23 mouse cellular contexts compared by ENCODE assay signal in genomic region chr12:99856011-99856410, GRCm38 (mm10). TPM values are rescaled to one million over a fixed set of nuclear protein-coding genes. Genes with fewer than 3 reads are reported as not detected.
DNase-seq lines count a peak whose midpoint lies in the region; ATAC-seq and TF ChIP-seq lines count a peak whose summit lies in the region.
"Had no signal": no experiment of that assay in that cellular context is flagged by ENCODE, and none has a peak within 500 bp of the region (broad histone marks: within the 10 kb centered on the region; RNA-seq: fewer than 3 reads in every experiment).

No protein-coding gene starts in this region.

- peaks cover 15% of the 10 kb centered on the region; the same call in 1 of the 2 replicates for H3K4me1 ChIP-seq in forebrain, embryonic 14.5 days (ENCODE audit: control insufficient read depth, insufficient read depth, low read length)
- H3K4me1 ChIP-seq in forebrain, embryonic 16.5 days (replicated peaks; ENCODE audit: control insufficient read depth, insufficient read depth, low read length) = peaks cover 35% of the 10 kb centered on the region
- no peaks in the 10 kb centered on the region for H3K4me1 ChIP-seq in stomach, postnatal 0 days (replicated peaks; ENCODE audit: control insufficient read depth, insufficient read depth)
- H3K4me1 ChIP-seq: heart, embryonic 10.5 days had no signal

- DNase-seq in cerebellum, adult 11-12 months = peak; percentile 16
- peak; percentile 38 for DNase-seq in forebrain, embryonic 14.5 days (ENCODE audit: low spot score)
- DNase-seq in left cerebral cortex, postnatal 4 days = peak; percentile 48
- no peak for DNase-seq in left cerebral cortex, adult 18-20 months (ENCODE audit: low spot score in 2 of 2)
- peak; percentile 17 for DNase-seq in cerebellum, adult 9-11 months
- DNase-seq in stomach, postnatal 0 days (ENCODE audit: low spot score) = no peak
- DNase-seq: adrenal gland, postnatal 10 days; B cell, adult 2 months; gastrocnemius, adult 2 months; gastrocnemius, postnatal 25 days; heart, postnatal 10 days; heart, postnatal 4 days; kidney, adult 11 months; kidney, adult 9 months had no signal

- no peak for TF ChIP-seq CTCF in stomach, postnatal 0 days (IDR thresholded peaks at IDR 0.05; ENCODE audit: low read depth)

- no peaks in the 10 kb centered on the region for H3K36me3 ChIP-seq in forebrain, embryonic 14.5 days (ENCODE audit: control insufficient read depth, insufficient read depth, low read length)
- H3K36me3 ChIP-seq in forebrain, embryonic 16.5 days (ENCODE audit: control insufficient read depth, insufficient read depth) = no peaks in the 10 kb centered on the region
- H3K36me3 ChIP-seq in stomach, postnatal 0 days (ENCODE audit: control insufficient read depth, insufficient read depth, low read length) = no peaks in the 10 kb centered on the region
- H3K36me3 ChIP-seq: forebrain, embryonic 12.5 days; G1E; heart, embryonic 10.5 days; hindbrain, embryonic 13.5 days had no signal

- no peak overlapping the region for H3K27ac ChIP-seq in forebrain, embryonic 14.5 days (ENCODE audit: low read depth, low read length)
- H3K27ac ChIP-seq in forebrain, embryonic 16.5 days (ENCODE audit: low read length) = no peak overlapping the region
- no peak overlapping the region for H3K27ac ChIP-seq in stomach, postnatal 0 days (replicated peaks)
- H3K27ac ChIP-seq: embryonic facial prominence, embryonic 13.5 days; forebrain, embryonic 12.5 days; gastrocnemius, adult 2 months; heart, embryonic 10.5 days; hindbrain, embryonic 13.5 days had no signal

- H3K9me3 ChIP-seq in forebrain, embryonic 14.5 days (replicated peaks; ENCODE audit: control insufficient read depth, low read length) = no peaks in the 10 kb centered on the region
- no peaks in the 10 kb centered on the region for H3K9me3 ChIP-seq in forebrain, embryonic 16.5 days (ENCODE audit: control insufficient read depth, low read length)
- H3K9me3 ChIP-seq in stomach, postnatal 0 days (ENCODE audit: control insufficient read depth, low read length) = no peaks in the 10 kb centered on the region
- H3K9me3 ChIP-seq: embryonic facial prominence, embryonic 13.5 days; forebrain, embryonic 12.5 days; G1E; heart, embryonic 10.5 days; hindbrain, embryonic 13.5 days had no signal

- no peak overlapping the region for H3K4me2 ChIP-seq in forebrain, embryonic 14.5 days (ENCODE audit: low read length)
- H3K4me2 ChIP-seq in forebrain, embryonic 16.5 days (ENCODE audit: low read length) = no peak overlapping the region
- no peak overlapping the region for H3K4me2 ChIP-seq in stomach, postnatal 0 days (replicated peaks; ENCODE audit: low read depth)
- H3K4me2 ChIP-seq: embryonic facial prominence, embryonic 13.5 days; forebrain, embryonic 12.5 days; hindbrain, embryonic 13.5 days had no signal

- H3K9ac ChIP-seq in forebrain, embryonic 14.5 days (ENCODE audit: low read length) = no peak overlapping the region
- no peak overlapping the region for H3K9ac ChIP-seq in forebrain, embryonic 16.5 days (replicated peaks; ENCODE audit: low read depth, low read length)
- no peak overlapping the region for H3K9ac ChIP-seq in stomach, postnatal 0 days (ENCODE audit: low read length)
- H3K9ac ChIP-seq: embryonic facial prominence, embryonic 13.5 days; forebrain, embryonic 12.5 days; hindbrain, embryonic 13.5 days had no signal

- TF ChIP-seq EP300 in stomach, postnatal 0 days (optimal IDR thresholded peaks at IDR 0.05) = no peak

- H3K27me3 ChIP-seq in forebrain, embryonic 14.5 days (replicated peaks; ENCODE audit: control insufficient read depth, insufficient read depth, low read length) = no peaks in the 10 kb centered on the region
- no peaks in the 10 kb centered on the region for H3K27me3 ChIP-seq in forebrain, embryonic 16.5 days (replicated peaks; ENCODE audit: control insufficient read depth, insufficient read depth, low read length)
- no peaks in the 10 kb centered on the region for H3K27me3 ChIP-seq in stomach, postnatal 0 days (ENCODE audit: control insufficient read depth, insufficient read depth, low read length)
- H3K27me3 ChIP-seq: embryonic facial prominence, embryonic 13.5 days; forebrain, embryonic 12.5 days; hindbrain, embryonic 13.5 days had no signal

- intact Hi-C loops in left cerebral cortex, postnatal 4 days (cut with DNase I) = loop anchor here (10.0 kb wide), 1 partner anchor 461 kb away; no protein-coding TSS in a partner anchor

- 44% methylated on average over 9 of the region's 9 CpGs for WGBS in forebrain, embryonic 14.5 days
- WGBS in forebrain, embryonic 16.5 days = 36% methylated on average over 9 of the region's 9 CpGs
- WGBS in stomach, postnatal 0 days = 49% methylated on average over 9 of the region's 9 CpGs

- no peak overlapping the region for H3K4me3 ChIP-seq in forebrain, embryonic 14.5 days (ENCODE audit: low read depth, low read length)
- no peak overlapping the region for H3K4me3 ChIP-seq in forebrain, embryonic 16.5 days (replicated peaks; ENCODE audit: low read length)
- H3K4me3 ChIP-seq in stomach, postnatal 0 days (ENCODE audit: low read depth, low read length) = no peak overlapping the region
- H3K4me3 ChIP-seq: embryonic facial prominence, embryonic 13.5 days; forebrain, embryonic 12.5 days; gastrocnemius, adult 2 months; heart, embryonic 10.5 days; hindbrain, embryonic 13.5 days had no signal

- no peak for ATAC-seq in cerebellum, adult (ENCODE audit: insufficient number of reproducible peaks, low FRiP score, low TSS enrichment)
- ATAC-seq in forebrain, embryonic 14.5 days = no peak
- ATAC-seq in forebrain, embryonic 16.5 days = no peak
- no peak for ATAC-seq in stomach, postnatal 0 days (ENCODE audit: low FRiP score, low TSS enrichment)
- ATAC-seq: CD4-positive, CD25-positive, alpha-beta regulatory T cell, adult 4 months; inflammation-experienced regulatory T-cells, adult 6 months had no signal

RNA-seq across cellular contexts. Expression of gene Efcab11, which starts 28.2 kb away (rescaled TPM):
- 8.4 and 12.5 TPM in 2 replicates for polyA plus RNA-seq in forebrain, embryonic 14.5 days (2014; fragmentation: Nextera tagmentation; extraction: Ambion mirVana)
- 7.1 and 9.8 TPM in 2 replicates for polyA plus RNA-seq in forebrain, embryonic 16.5 days (2015; fragmentation: Nextera tagmentation; extraction: Ambion mirVana)
- 1 to 10 TPM; 1.2 to 1.9 TPM for total RNA-seq in left cerebral cortex, postnatal 4 days (2021)
- total RNA-seq in left cerebral cortex, adult 18-20 months (2021) = under 1 TPM; 0.26 to 0.42 TPM
- 2.8 and 3.6 TPM in 2 replicates for polyA plus RNA-seq in stomach, postnatal 0 days (2015; fragmentation: Nextera tagmentation; extraction: Ambion mirVana)
- total RNA-seq: gastrocnemius, adult 2 months; gastrocnemius, postnatal 25 days had no signal

RNA-seq across cellular contexts. Expression of gene Tdp1, which starts 28.3 kb away (rescaled TPM):
- polyA plus RNA-seq in forebrain, embryonic 14.5 days (2014; fragmentation: Nextera tagmentation; extraction: Ambion mirVana) = 78.8 and 80.6 TPM in 2 replicates
- 73.7 and 75.1 TPM in 2 replicates for polyA plus RNA-seq in forebrain, embryonic 16.5 days (2015; fragmentation: Nextera tagmentation; extraction: Ambion mirVana)
- total RNA-seq in left cerebral cortex, postnatal 4 days (2021) = 10 to 100 TPM; 42.9 to 45.8 TPM
- 10 to 100 TPM; 22.6 to 23.6 TPM for total RNA-seq in left cerebral cortex, adult 18-20 months (2021)
- polyA plus RNA-seq in stomach, postnatal 0 days (2015; fragmentation: Nextera tagmentation; extraction: Ambion mirVana) = 12.9 and 13.3 TPM in 2 replicates

Comparison
In these comparisons a context has a peak if more than half of its experiments do, and no peak if none do; other contexts are left out.
1. DNase-seq: peak in cerebellum, adult 11-12 months (single experiment), forebrain, embryonic 14.5 days (single experiment), left cerebral cortex, postnatal 4 days (single experiment) and cerebellum, adult 9-11 months (single experiment); none in left cerebral cortex, adult 18-20 months (0 of 2) and stomach, postnatal 0 days (single experiment).